Mouse (Mus musculus) liver, embryonic 15.5 days (tissue): ENCODE data around the gene Lce3f. TPM values are rescaled to one million over a fixed set of nuclear protein-coding genes. Genes with fewer than 3 reads are reported as not detected.

Source experiments
- ATAC-seq: fragments of 200-750 bp; cut with Nextera tagmentation; 2 replicates; pipeline ENCODE4 v1.8.0; 2017; ENCODE audit warnings: moderate number of reproducible peaks, mild to moderate bottlenecking, moderate library complexity; ENCODE audit not compliant: insufficient read depth
- H3K27ac ChIP-seq: fragments of 300-500 bp; sonication (generic); replicated peaks from 2 replicates; pipeline ENCODE4 v1.5.1; 2015; ENCODE audit warnings: mild to moderate bottlenecking, inconsistent platforms
- H3K27me3 ChIP-seq: fragments of 300-500 bp; sonication (generic); 2 replicates; pipeline ENCODE4 v1.6.1; 2015; ENCODE audit warnings: mild to moderate bottlenecking, inconsistent platforms
- H3K36me3 ChIP-seq: fragments of 300-500 bp; sonication (generic); replicated peaks from 2 replicates; pipeline ENCODE4 v1.6.1; 2015; ENCODE audit warnings: moderate library complexity, mild to moderate bottlenecking, inconsistent platforms
- H3K4me1 ChIP-seq: fragments of 300-500 bp; sonication (generic); replicated peaks from 2 replicates; pipeline ENCODE4 v1.6.1; 2015; ENCODE audit warnings: inconsistent platforms
- H3K4me2 ChIP-seq: fragments of 300-500 bp; sonication (generic); 2 replicates; pipeline ENCODE4 v1.6.1; 2015; ENCODE audit warnings: moderate library complexity, mild to moderate bottlenecking, inconsistent platforms
- H3K4me3 ChIP-seq: fragments of 300-500 bp; sonication (generic); replicated peaks from 2 replicates; pipeline ENCODE4 v1.5.1; 2015; ENCODE audit warnings: mild to moderate bottlenecking, inconsistent platforms
- H3K9ac ChIP-seq: fragments of 300-500 bp; sonication (generic); 2 replicates; pipeline ENCODE4 v1.6.1; 2015; ENCODE audit warnings: moderate library complexity, mild to moderate bottlenecking, inconsistent platforms
- H3K9me3 ChIP-seq: fragments of 300-500 bp; sonication (generic); replicated peaks from 2 replicates; pipeline ENCODE4 v1.6.1; 2016; ENCODE audit warnings: inconsistent platforms
- WGBS: fragments of 180-500 bp; shearing (Covaris S2); methylation state at CpG from one replicate; pipeline ENCODE4 v1.1.7; 2015; ENCODE audit warnings: mixed read lengths; ENCODE audit not compliant: insufficient replicate concordance; 5-methylcytosine and 5-hydroxymethylcytosine counted together
- polyA plus RNA-seq: library from polyadenylated mRNA; unstranded; fragments of >200 nt; fragmentation: Nextera tagmentation; extraction: Ambion mirVana; gene quantifications from 2 replicates; pipeline ENCODE4 v1.2.1, GENCODE M21; 2015

Lce3f gene
- polyA plus RNA-seq, 1 experiment from 2014 or later: not detected

- Histone ChIP-seq H3K4me3 (no peak overlapping the region), H3K36me3 (no peaks in the 10 kb centered on the region), H3K27ac (no peak overlapping the region), H3K9ac (no peak overlapping the region), H3K4me1 (no peaks in the 10 kb centered on the region), H3K9me3 (no peaks in the 10 kb centered on the region), H3K27me3 (no peaks in the 10 kb centered on the region), H3K4me2 (no peak overlapping the region)
- 78% methylated on average over 1 of the region's 1 CpGs for WGBS
- no peak for ATAC-seq
Observed at GRCm38 (mm10) chr3:93021171-93021570, 29.1 kb downstream of the Lce3f start.

- Histone ChIP-seq H3K9me3 (no peaks in the 10 kb centered on the region), H3K9ac (no peak overlapping the region), H3K4me3 (no peak overlapping the region), H3K4me1 (no peaks in the 10 kb centered on the region), H3K27me3 (no peaks in the 10 kb centered on the region), H3K36me3 (no peaks in the 10 kb centered on the region), H3K4me2 (no peak overlapping the region), H3K27ac (no peak overlapping the region)
- no peak for ATAC-seq
- WGBS: 55% methylated on average over 3 of the region's 3 CpGs
Observed at GRCm38 (mm10) chr3:93023411-93024184, 31.6 kb downstream of the Lce3f start.

DNA sequence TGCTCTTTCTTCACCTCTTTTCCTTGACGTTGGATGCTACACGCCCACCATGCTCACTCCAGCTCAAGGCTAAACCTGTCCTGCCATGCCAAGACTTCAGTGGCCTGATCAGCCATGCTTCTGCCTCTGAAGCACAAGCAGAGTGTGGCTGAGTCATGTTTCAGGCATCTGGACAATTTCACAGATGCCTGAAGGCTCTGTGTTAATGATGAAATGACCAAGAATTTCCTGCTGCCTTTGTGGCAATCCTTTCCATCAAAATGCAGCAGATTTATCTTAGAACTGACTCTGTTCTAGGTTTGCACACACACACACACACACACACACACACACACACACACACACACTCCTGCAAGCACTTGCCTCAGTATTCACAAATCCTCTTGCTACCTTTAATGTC, 33.5 kb downstream of the Lce3f start:
- ATAC-seq: no peak
- H3K27me3 ChIP-seq: no peaks in the 10 kb centered on the region
- no peaks in the 10 kb centered on the region for H3K36me3 ChIP-seq
- no peak overlapping the region for H3K27ac ChIP-seq
- no peaks in the 10 kb centered on the region for H3K4me1 ChIP-seq
- no peaks in the 10 kb centered on the region for H3K9me3 ChIP-seq
- no peak overlapping the region for H3K4me2 ChIP-seq
- no peak overlapping the region for H3K9ac ChIP-seq
- no peak overlapping the region for H3K4me3 ChIP-seq
- 54% methylated on average over 2 of the region's 2 CpGs for WGBS

GRCm38 (mm10) chr3:93031450-93031849, 39.4 kb downstream of the Lce3f start:
- no peaks in the 10 kb centered on the region for H3K36me3 ChIP-seq
- 50% methylated on average over 5 of the region's 5 CpGs for WGBS
- no peaks in the 10 kb centered on the region for H3K4me1 ChIP-seq
- no peak overlapping the region for H3K4me2 ChIP-seq
- no peaks in the 10 kb centered on the region for H3K27me3 ChIP-seq
- no peak for ATAC-seq
- no peak overlapping the region for H3K9ac ChIP-seq
- no peaks in the 10 kb centered on the region for H3K9me3 ChIP-seq
- no peak overlapping the region for H3K27ac ChIP-seq
- no peak overlapping the region for H3K4me3 ChIP-seq

Other genes starting within 250 kb of the Lce3f start
- not detected in 2 replicates for gene Lce1g, start 239.9 kb upstream of the Lce3f start, polyA plus RNA-seq
- not detected in 2 replicates for gene Lce1h, start 227.2 kb upstream of the Lce3f start, polyA plus RNA-seq
- not detected in 2 replicates for gene Lce1i, start 213.3 kb upstream of the Lce3f start, polyA plus RNA-seq
- not detected in 2 replicates for gene Lce1j, start 201.7 kb upstream of the Lce3f start, polyA plus RNA-seq
- gene Lce1k, start 184.3 kb upstream of the Lce3f start, polyA plus RNA-seq: not detected in 2 replicates
- not detected in 2 replicates for gene Kprp, start 165.0 kb upstream of the Lce3f start, polyA plus RNA-seq
- gene Lce1l, start 140.9 kb upstream of the Lce3f start, polyA plus RNA-seq: not detected in 2 replicates
- gene 2310050C09Rik, start 122.0 kb upstream of the Lce3f start, polyA plus RNA-seq: not detected in 2 replicates
- gene Lce3a, start 66.0 kb upstream of the Lce3f start, polyA plus RNA-seq: not detected in 2 replicates
- not detected in 2 replicates for gene Lce3b, start 59.2 kb upstream of the Lce3f start, polyA plus RNA-seq
- gene Lce3c, start 47.7 kb upstream of the Lce3f start, polyA plus RNA-seq: not detected in 2 replicates
- not detected in 2 replicates for gene Lce3d, start 34.8 kb upstream of the Lce3f start, polyA plus RNA-seq
- not detected in 2 replicates for gene Lce3e, start 25.2 kb upstream of the Lce3f start, polyA plus RNA-seq
- gene Crct1, start 23.5 kb downstream of the Lce3f start, polyA plus RNA-seq: not detected in 2 replicates
- not detected in 2 replicates for gene Lce1m, start 26.8 kb downstream of the Lce3f start, polyA plus RNA-seq
- gene Gm4858, start 76.6 kb downstream of the Lce3f start, polyA plus RNA-seq: not detected in 2 replicates
- gene Crnn, start 152.6 kb downstream of the Lce3f start, polyA plus RNA-seq: not detected in 2 replicates
- not detected in 2 replicates for gene Flg2, start 205.1 kb downstream of the Lce3f start, polyA plus RNA-seq